Mouse (Mus musculus): Measurements from ENCODE around the gene Ppp1r9a. TPM values are rescaled to one million over a fixed set of nuclear protein-coding genes. Genes with fewer than 3 reads are reported as not detected.

Gene Ppp1r9a
- total RNA-seq, 2 experiments from 2014 or later, result 1.2 to 1.4 TPM

DNA sequence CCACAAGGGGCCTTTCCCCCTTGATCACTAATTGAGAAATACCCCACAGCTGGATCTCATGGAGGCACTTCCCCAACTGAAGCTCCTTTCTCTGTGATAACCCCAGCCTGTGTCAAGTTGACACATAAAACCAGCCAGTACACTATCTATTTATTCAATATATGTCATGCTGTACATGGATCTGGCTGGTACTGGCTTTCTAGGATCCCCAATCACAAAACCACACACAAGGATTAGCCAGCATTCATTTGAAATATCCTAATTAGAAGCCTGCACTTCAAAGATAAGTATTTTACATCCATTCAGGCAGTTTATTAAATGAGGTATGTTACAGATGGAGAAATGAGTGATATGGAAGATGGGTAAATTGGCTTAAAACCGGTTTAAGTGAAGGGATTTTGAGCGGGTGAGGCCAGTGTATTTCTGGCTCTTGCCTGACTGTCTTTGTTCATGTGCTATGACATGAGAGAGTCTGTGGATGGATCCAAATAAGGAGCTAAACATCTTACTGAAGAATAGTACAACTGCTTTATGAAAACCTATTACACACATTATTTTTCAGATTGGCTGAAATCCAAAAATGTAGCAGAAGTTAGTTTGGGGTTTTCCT, 135.5 kb downstream of the Ppp1r9a start:
- no peak for DNase-seq (ENCODE audit: low spot score)

DNA sequence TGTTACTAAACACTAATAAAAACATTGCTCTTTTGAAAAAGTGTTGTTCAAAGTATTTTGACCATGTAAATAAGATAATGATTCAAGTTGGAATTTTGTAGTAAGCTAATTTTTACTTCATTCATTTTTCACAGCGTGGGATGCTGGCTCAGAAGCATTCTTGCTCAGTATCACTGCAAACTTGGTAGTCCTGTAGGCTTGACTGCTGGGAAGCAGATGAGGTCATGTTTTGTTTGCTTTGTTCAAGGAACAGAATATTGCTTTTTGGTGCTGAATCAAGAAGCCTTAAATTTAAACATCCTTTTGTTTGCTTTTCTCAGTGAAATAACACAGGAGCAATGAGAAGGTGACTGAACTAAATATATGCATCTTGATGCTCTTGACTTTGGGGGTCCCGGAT, 136.6 kb downstream of the Ppp1r9a start:
- no peak for DNase-seq (ENCODE audit: low spot score)

DNA sequence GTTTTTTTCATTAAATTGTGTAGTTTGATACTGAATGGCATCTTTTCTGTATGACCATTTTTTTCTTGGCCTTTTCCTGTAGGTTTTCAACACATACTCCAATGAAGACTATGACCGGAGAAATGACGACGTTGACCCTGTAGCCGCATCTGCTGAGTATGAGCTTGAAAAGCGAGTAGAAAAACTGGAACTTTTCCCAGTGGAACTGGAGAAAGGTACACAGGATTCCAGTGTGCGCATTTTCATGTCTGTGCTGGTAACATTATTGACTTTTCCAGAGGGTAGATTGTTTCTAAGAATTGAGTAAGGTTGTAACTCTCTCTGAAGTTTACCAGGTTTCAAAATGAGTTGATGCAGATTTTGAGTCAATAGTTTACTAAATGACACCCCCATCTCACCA, 143.1 kb downstream of the Ppp1r9a start:
- no peak for DNase-seq (ENCODE audit: low spot score)

DNA sequence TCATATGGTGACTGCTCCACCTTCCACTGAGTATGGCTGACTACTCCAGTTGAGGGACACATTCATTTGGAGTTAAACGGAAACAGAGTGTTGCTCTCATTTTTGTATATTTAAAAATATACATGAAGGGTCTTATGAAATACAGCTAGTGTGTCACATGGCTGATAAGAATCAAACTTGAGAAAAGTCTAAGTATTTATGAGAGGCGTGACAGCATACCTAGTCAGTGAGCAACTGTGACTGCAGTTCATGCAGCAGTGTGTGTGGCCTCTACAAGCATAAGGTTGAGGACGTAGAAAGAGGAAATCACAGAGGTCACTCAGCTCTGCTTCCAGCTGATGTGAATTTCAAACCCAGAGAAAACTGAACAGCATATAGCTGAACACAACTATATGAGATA, 145.3 kb downstream of the Ppp1r9a start:
- DNase-seq (ENCODE audit: low spot score), result no peak

- DNase-seq (ENCODE audit: low spot score), result no peak
Observed at GRCm38 (mm10) chr6:5052309-5052708, 149.6 kb downstream of the Ppp1r9a start.

- DNase-seq (ENCODE audit: low spot score), result no peak
Observed at GRCm38 (mm10) chr6:5054446-5055095, 151.9 kb downstream of the Ppp1r9a start.

- no peak for DNase-seq (ENCODE audit: low spot score)
Observed at GRCm38 (mm10) chr6:5074736-5075135, 172.0 kb downstream of the Ppp1r9a start.

GRCm38 (mm10) chr6:5075680-5076079, 173.0 kb downstream of the Ppp1r9a start:
- no peak for DNase-seq (ENCODE audit: low spot score)

- DNase-seq (ENCODE audit: low spot score), result no peak
Observed at GRCm38 (mm10) chr6:5078009-5078408, 175.3 kb downstream of the Ppp1r9a start.

DNA sequence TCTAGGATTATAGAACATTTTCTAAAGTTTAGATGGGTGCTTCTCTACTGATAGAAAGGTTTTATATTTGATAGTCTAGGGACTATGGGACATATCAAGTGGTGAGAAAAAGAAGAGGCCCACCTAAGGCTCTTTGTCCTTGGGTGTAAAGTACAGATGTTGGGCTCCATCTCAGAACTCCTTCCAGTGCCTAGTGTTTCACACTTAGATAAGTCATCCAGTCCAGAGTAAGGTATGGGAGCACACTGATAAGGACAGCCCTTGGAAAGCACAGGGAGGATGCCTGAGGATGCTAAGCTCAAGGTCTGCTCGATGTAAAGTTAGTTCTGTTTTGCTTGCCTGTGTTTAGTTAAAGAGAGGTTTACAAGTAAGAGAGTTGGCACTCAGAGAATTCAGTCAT, 176.4 kb downstream of the Ppp1r9a start:
- DNase-seq (ENCODE audit: low spot score), result no peak

- no peak for DNase-seq (ENCODE audit: low spot score)
Observed at GRCm38 (mm10) chr6:5080094-5080493, 177.4 kb downstream of the Ppp1r9a start.

DNA sequence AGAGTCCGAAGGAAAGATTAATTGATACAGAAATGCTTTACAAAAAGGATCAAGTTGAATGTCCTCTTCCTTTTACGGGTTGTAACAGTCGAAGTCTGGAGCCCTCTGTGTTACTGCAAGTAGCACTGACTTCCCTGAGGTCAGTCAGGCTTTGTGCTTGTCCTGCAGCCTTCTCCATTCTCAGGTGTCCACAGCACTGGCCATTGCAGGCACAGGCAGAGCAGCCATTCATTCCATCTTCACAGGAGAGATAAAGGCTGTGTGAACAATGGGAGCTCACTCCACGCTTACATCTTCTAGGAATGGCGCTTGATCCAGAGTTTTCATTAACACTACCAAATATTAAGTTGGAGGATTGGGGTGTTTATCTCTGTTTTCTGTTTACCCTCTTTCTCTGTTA, 177.8 kb downstream of the Ppp1r9a start:
- no peak for DNase-seq (ENCODE audit: low spot score)

DNA sequence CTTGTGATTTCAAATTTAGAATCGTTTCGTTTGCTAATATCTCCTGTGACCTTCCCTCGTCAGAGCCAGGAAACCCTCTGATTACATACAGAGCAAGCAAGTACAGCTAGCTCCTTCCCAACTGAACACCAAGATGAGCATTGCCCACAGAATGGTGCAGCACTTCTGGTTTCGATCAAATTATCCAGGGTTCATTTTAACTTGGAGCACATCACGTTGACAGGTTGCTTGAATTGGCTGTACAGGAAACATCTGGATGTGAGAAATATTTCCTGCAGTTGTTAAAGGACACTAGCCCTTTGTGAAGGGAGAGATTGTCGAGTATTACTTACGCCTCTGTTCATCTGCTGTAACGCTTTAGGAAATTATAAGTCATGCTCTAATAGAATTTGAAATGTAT, 178.4 kb downstream of the Ppp1r9a start:
- DNase-seq (ENCODE audit: low spot score), result no peak

DNA sequence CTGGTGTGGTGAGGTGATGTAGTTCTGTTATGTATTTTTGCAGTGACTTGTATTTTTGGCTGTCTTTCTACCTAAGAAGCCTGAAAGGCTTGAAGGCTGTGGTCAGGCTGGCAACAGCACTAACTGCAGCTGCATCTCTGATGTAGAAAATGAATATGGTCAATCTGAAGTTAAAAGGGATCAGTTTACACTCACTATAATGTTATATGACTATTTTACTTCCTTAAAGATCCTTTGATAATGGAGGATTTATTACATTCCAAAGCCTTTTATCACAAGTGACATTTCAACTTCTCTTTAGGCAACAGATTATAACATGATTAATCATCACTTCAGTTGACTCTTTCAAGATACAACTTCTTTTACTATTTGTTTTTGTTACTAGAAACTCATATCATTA, 179.4 kb downstream of the Ppp1r9a start:
- no peak for DNase-seq (ENCODE audit: low spot score)

- no peak for DNase-seq (ENCODE audit: low spot score)
Observed at GRCm38 (mm10) chr6:5082740-5083139, 180.0 kb downstream of the Ppp1r9a start.

GRCm38 (mm10) chr6:5083957-5084356, 181.2 kb downstream of the Ppp1r9a start:
- DNase-seq (ENCODE audit: low spot score), result no peak

- no peak for DNase-seq (ENCODE audit: low spot score)
Observed at GRCm38 (mm10) chr6:5091873-5092272, 189.2 kb downstream of the Ppp1r9a start.

DNA sequence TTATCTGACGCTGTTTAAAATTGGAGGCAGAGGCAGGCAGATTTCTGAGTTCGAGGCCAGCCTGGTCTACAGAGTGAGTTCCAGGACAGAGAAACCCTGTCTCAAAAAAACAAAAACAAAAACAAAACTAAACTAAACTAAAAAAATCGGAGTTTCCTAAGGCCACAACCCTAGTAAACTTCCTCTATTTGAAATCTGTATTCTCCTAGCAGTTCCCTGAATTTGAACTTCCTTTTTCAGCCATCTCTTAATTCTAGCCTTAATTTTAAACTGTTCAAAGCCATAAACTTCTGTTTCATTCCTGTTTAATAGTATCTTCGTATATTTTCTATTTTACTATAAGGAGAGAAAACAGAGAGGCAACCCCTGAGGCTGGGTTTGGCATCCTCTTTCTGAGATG, 190.1 kb downstream of the Ppp1r9a start:
- no peak for DNase-seq (ENCODE audit: low spot score)

DNA sequence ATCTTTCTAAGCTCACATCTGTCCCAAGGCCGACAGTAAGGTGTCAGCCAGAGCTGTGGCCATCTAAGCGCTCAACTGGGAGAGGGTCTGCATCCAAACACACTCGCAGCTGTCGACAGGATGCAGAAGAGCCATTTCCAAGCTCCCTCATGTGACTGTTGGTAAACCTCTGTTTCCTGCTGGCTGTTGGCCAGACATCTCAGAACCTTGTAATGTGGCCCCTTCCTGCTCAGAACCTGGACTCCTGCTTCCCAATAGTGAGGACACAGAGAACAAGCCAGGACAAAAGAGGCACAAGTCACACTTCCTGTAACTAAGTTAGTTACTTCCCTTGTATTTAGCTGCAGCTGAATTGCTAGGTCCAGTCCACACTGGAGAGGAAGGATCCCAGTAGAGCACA, 190.8 kb downstream of the Ppp1r9a start:
- DNase-seq (ENCODE audit: low spot score), result peak; percentile 21

DNA sequence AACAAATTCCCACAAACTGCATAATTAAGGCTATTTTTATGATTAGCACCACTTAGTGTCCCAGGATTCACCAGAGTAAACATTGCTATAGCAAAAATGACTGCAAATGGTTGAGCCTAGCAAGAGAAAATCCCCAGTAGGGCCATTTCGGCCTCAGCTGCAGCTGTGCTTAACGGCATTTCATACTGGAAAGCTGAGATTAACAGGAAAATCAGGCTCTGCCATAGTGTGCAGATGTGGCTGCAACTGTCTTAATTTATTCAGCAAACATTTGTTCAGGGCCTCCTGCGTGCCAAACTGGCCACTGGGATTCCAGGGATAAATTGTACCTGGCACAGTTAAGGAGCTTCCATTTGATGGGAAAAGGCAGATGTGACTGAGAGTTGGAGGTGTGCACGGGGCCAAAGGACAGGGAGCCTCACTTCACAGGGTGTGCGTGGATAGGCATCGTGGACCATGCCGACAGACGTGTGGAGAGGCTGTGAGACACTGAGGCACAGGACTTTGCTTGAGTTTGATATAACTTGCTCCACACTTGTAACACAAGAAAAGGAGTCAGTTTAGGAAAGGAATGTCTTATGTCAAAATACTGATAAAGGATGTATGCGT, 192.8 kb downstream of the Ppp1r9a start:
- DNase-seq (ENCODE audit: low spot score), result no peak

DNA sequence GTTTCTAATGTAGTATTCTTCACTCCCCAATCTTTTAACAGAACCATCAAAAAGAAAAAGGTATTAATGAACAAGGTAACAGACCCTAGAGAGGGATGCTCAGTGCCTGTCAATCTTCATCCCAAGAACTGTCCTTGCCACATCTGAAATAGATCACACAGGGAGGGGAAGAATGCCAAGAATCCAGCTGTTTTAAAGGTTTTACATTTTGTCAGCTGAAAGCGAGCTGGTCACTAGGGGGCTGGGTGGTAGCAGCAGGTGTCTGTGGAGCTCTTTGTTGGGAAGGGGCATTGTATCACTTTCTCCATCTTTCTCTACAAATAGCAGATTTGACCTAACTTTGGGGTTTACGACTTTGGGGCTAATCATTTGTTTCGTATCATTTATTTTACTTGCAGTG, 194.6 kb downstream of the Ppp1r9a start:
- no peak for DNase-seq (ENCODE audit: low spot score)

GRCm38 (mm10) chr6:5099282-5099681, 196.6 kb downstream of the Ppp1r9a start:
- DNase-seq (ENCODE audit: low spot score), result no peak

GRCm38 (mm10) chr6:5099842-5100241, 197.1 kb downstream of the Ppp1r9a start:
- DNase-seq (ENCODE audit: low spot score), result no peak

Data from gastrocnemius, adult 18-20 months (tissue).